Mouse (Mus musculus) leukemia stem cell, adult 10-12 weeks (primary cell): Measurements from ENCODE around the gene Baiap2l2. TPM values are rescaled to one million over a fixed set of nuclear protein-coding genes. Genes with fewer than 3 reads are reported as not detected.

Experiments used
- polyA plus RNA-seq: library from polyadenylated mRNA; stranded (reverse); fragments of >175 nt; gene quantifications from 2 replicates; pipeline ENCODE4 v1.2.3, GENCODE M21; 2012; ENCODE audit warnings: low replicate concordance

Gene Baiap2l2
- 0.08 TPM in 1 of 2 replicates, not detected in the other for polyA plus RNA-seq

DNA sequence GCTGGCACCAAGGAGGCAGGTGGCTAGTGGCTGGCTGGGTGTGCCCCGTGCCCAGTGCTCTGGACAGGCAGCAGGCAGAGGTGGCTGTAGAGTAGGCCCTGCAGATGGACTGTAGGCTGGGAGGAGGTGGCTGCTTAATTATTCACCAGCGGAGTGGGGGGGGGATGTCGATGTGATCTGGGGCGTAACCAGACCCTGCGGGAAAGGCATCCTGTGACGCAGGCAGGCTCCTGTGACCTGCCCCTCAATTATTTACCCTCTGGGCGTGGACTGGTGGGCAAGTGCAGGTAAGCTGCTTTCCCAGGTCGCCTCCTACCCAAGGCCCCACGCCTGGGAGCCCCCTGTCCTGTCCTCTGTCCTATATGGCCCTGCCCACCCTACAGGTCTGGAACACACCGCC is at the start of gene Baiap2l2:
Baiap2l2 (minus strand) TSS at position 139 of the 400 bp plus-strand sequence.

DNA sequence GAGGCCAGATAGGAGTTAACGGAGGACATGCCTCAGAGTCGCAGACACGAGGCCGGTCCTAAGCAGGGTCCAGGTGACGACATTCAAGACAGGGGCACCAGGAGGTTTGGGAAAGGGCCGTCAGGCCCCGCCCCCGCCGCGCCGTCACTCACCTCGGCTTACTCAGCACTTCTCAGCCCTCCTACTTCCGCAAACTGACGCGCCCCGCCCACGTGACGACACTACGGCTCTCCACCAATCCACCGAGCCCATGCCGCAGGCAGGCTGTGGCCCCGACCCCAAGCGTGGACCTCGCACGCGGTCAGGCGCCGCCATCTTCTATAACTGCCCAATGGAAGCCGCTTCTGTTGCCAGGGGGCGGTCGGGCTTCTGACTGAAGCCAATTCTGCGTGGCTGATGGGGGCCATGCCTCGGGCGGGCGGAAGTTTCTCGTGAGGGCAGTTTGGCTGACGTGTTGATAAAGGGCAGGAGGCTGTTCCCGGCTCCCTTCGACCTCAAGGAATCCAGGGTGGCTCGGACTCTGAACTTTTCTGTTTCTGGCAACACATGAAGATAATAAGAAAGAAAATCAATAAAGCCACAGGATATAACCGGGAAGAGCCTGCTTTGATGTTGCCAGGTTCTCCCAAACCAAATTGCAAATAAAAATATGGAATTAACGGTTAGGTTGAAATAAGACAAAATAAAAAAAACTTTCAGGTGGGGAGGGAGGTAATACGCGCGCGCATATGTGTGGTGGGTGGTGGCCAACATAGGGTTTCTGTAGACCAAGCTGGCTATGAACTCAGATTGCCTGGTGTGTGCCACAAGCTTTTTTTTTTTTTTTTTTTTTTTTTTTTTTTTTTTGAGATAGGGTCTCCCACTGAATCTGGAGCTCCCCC is 43.0 kb upstream of the Baiap2l2 start, which contains the start of gene Pla2g6:
Pla2g6 (minus strand) TSS at position 333 of the 881 bp plus-strand sequence.

DNA sequence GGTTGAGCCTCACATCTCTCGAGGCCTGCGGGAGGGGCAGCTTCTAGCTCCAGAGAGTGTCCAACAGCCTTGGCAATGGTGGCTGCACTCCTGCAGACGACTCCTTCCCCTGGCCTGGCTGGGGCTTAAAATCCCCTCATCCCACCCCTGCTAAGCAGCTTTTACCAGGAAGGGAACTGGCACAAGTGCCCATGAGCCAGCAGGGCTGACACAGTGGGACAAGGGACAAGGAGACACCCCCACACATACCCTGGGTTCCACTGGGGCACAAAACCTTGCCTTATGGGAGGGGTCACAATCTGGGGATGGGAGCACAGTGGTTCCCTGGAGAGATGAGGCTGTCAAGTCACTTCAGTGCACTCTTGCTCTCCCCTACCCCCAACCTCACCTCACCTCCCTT is 30.7 kb downstream of the Baiap2l2 start, which contains the start of gene Slc16a8:
Slc16a8 (minus strand) TSS at position 101 of the 400 bp plus-strand sequence.

DNA sequence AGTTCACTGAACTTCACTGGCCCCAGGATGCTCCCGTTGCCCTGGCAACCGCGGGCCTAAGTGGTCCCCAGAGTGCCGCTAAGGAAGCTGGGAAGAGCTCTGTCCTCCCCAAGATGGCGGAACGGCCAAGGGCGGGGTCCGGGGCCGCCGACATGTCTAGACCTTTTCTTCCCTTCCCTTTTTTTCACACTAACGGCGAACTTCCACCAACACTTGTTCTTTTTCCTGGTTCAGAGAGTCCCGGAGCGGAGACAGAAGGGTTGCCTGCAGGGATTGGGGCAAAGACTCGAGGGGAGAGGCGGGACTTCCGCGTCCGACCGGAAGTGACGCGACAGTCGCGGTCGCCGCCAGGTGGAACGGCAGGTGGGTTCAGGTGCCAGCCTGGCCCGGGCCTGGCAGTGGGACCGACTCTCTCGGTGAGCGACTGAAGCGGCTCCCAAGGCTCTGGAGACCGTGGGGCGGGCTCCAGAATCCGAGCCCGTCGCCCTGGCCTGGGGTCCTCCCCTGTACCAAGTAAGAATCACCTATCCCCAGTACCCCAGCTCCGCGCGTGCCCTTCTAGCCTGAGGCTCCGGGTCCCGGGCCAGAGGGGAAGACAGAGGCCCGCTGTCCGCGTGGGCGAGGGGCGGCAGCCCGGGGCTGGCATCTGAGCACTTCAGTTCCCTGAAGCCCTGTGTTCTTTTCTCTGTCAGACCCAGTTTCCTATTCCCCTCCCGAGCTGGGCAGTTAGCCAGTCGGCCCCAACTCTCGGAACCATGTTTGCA is 56.1 kb downstream of the Baiap2l2 start, which contains the start of the genes Pick1 and Gm49486:
Pick1 (plus strand) TSS at position 116 of the 764 bp plus-strand sequence.
Gm49486 (plus strand) TSS at position 334 of the 764 bp plus-strand sequence.

Other genes starting within 250 kb of the Baiap2l2 start
- 0.38 and 1.2 TPM in 2 replicates for gene Galr3, start 243.7 kb downstream of the Baiap2l2 start, polyA plus RNA-seq
- 41.1 and 171 TPM in 2 replicates for gene Ankrd54, start 222.6 kb downstream of the Baiap2l2 start, polyA plus RNA-seq
- gene Eif3l, start 210.4 kb downstream of the Baiap2l2 start, polyA plus RNA-seq, result 8.7 and 44.6 TPM in 2 replicates
- gene Micall1, start 176.6 kb downstream of the Baiap2l2 start, polyA plus RNA-seq, result 15.6 and 50.5 TPM in 2 replicates
- 65.9 and 87.9 TPM in 2 replicates for gene Polr2f, start 144.5 kb downstream of the Baiap2l2 start, polyA plus RNA-seq
- gene 1700088E04Rik, start 144.3 kb downstream of the Baiap2l2 start, polyA plus RNA-seq, result 1.7 TPM in 1 of 2 replicates, not detected in the other
- gene Sox10, start 120.3 kb downstream of the Baiap2l2 start, polyA plus RNA-seq, result 0.42 TPM in 1 of 2 replicates, not detected in the other
- 17.4 and 21.0 TPM in 2 replicates for gene Pick1, start 56.4 kb downstream of the Baiap2l2 start, polyA plus RNA-seq
- not detected in 2 replicates for gene Gm49486, start 56.1 kb downstream of the Baiap2l2 start, polyA plus RNA-seq
- gene Slc16a8, start 30.8 kb downstream of the Baiap2l2 start, polyA plus RNA-seq, result not detected in 2 replicates
- gene Pla2g6, start 42.9 kb upstream of the Baiap2l2 start, polyA plus RNA-seq, result 54.7 and 64.1 TPM in 2 replicates
- gene Maff, start 61.1 kb upstream of the Baiap2l2 start, polyA plus RNA-seq, result 2.2 and 2.7 TPM in 2 replicates
- gene Tmem184b, start 118.0 kb upstream of the Baiap2l2 start, polyA plus RNA-seq, result 53.1 and 68.5 TPM in 2 replicates
- gene Csnk1e, start 170.0 kb upstream of the Baiap2l2 start, polyA plus RNA-seq, result 30.9 and 51.5 TPM in 2 replicates
- not detected in 2 replicates for gene Kcnj4, start 219.7 kb upstream of the Baiap2l2 start, polyA plus RNA-seq
- gene Kdelr3, start 230.9 kb upstream of the Baiap2l2 start, polyA plus RNA-seq, result 0.20 TPM in 1 of 2 replicates, not detected in the other